Mouse (Mus musculus): ENCODE results near the gene Slc16a10. TPM values are rescaled to one million over a fixed set of nuclear protein-coding genes. Genes with fewer than 3 reads are reported as not detected.

Slc16a10 gene
- polyA plus RNA-seq, 2 experiments, result 32.8 to 63.5 TPM

GRCm38 (mm10) chr10:40171211-40171610, 29.2 kb upstream of the Slc16a10 start:
- Histone ChIP-seq H3K9me3 (ENCODE audit: control insufficient read depth, low read length) (no peaks in the 10 kb centered on the region), H3K4me1 (replicated peaks; ENCODE audit: control insufficient read depth in 2 of 2, insufficient read depth in 2 of 2, low read length in 1 of 2) (peaks cover 4 to 12% of the 10 kb centered on the region in 2 experiments), H3K27me3 (ENCODE audit: control insufficient read depth, insufficient read depth, low read length) (no peaks in the 10 kb centered on the region), H3K36me3 (replicated peaks; ENCODE audit: control insufficient read depth, insufficient read depth, low read depth) (no peaks in the 10 kb centered on the region), H3K27ac (no peak overlapping the region), H3K9ac (replicated peaks) (no peak overlapping the region), H3K4me2 (ENCODE audit: low read depth) (no peak overlapping the region), H3K4me3 (ENCODE audit: insufficient read depth in 1 of 2, low read depth in 2 of 2, low read length in 2 of 2) (no peak overlapping the region)
- no peak for ATAC-seq (ENCODE audit: insufficient read depth)
- 26% methylated on average over 8 of the region's 8 CpGs for WGBS (ENCODE audit: insufficient replicate concordance)
- DNase-seq (ENCODE audit: low read depth in 3 of 3, low spot score in 3 of 3), result no peak
- no peak for TF ChIP-seq EP300 (IDR thresholded peaks at IDR 0.05; ENCODE audit: low read depth)
- TF ChIP-seq CTCF (IDR thresholded peaks at IDR 0.05; ENCODE audit: low read depth), result no peak

GRCm38 (mm10) chr10:40170141-40170558, 28.1 kb upstream of the Slc16a10 start:
- Histone ChIP-seq H3K4me1 (replicated peaks; ENCODE audit: control insufficient read depth in 2 of 2, insufficient read depth in 2 of 2, low read length in 1 of 2) (peaks cover 4 to 12% of the 10 kb centered on the region in 2 experiments), H3K27me3 (ENCODE audit: control insufficient read depth, insufficient read depth, low read length) (no peaks in the 10 kb centered on the region), H3K4me2 (ENCODE audit: low read depth) (no peak overlapping the region), H3K4me3 (ENCODE audit: insufficient read depth in 1 of 2, low read depth in 2 of 2, low read length in 2 of 2) (no peak overlapping the region), H3K27ac (no peak overlapping the region), H3K9me3 (ENCODE audit: control insufficient read depth, low read length) (no peaks in the 10 kb centered on the region), H3K36me3 (replicated peaks; ENCODE audit: control insufficient read depth, insufficient read depth, low read depth) (no peaks in the 10 kb centered on the region), H3K9ac (replicated peaks) (no peak overlapping the region)
- no peak for DNase-seq (ENCODE audit: low read depth in 3 of 3, low spot score in 3 of 3)
- no peak for ATAC-seq (ENCODE audit: insufficient read depth)
- WGBS (ENCODE audit: insufficient replicate concordance), result 81% methylated on average over 4 of the region's 4 CpGs
- no peak for TF ChIP-seq EP300 (IDR thresholded peaks at IDR 0.05; ENCODE audit: low read depth)
- TF ChIP-seq CTCF (IDR thresholded peaks at IDR 0.05; ENCODE audit: low read depth), result no peak

DNA sequence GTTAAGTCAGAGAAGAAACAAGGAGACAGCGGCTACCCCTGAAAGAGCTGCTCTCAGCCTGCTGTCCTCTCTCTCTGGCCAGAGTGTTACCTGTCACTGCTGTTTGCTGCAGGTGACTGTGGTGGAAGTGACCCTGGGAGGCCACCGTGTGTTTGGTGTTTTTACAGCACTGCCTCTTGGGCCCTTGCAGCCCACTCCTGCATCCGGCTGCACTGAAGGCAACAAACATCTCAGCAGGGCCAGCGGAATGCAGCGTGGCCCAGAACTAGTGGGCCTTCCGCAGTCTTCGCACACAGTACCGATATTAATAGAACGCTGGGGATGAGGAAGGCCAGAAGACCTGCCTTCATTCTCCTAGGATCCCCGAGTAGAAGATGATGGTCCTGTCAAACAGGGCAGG, 27.5 kb upstream of the Slc16a10 start:
- H3K4me1 ChIP-seq (replicated peaks; ENCODE audit: control insufficient read depth in 2 of 2, insufficient read depth in 2 of 2, low read length in 1 of 2), result peaks cover 5 to 16% of the 10 kb centered on the region in 2 experiments
- WGBS (ENCODE audit: insufficient replicate concordance), result 82% methylated on average over 10 of the region's 10 CpGs
- TF ChIP-seq CTCF (IDR thresholded peaks at IDR 0.05; ENCODE audit: low read depth), result no peak
- no peak for TF ChIP-seq EP300 (IDR thresholded peaks at IDR 0.05; ENCODE audit: low read depth)
- no peak overlapping the region for H3K9ac ChIP-seq (replicated peaks)
- DNase-seq (ENCODE audit: low read depth in 3 of 3, low spot score in 3 of 3) (no peak), ATAC-seq (ENCODE audit: insufficient read depth) (no peak)
- no peak overlapping the region for H3K27ac ChIP-seq
- H3K4me3 ChIP-seq (ENCODE audit: insufficient read depth in 1 of 2, low read depth in 2 of 2, low read length in 2 of 2), result no peak overlapping the region
- H3K27me3 ChIP-seq (ENCODE audit: control insufficient read depth, insufficient read depth, low read length), result no peaks in the 10 kb centered on the region; the same call in 1 of the 2 replicates
- no peaks in the 10 kb centered on the region for H3K36me3 ChIP-seq (replicated peaks; ENCODE audit: control insufficient read depth, insufficient read depth, low read depth)
- H3K4me2 ChIP-seq (ENCODE audit: low read depth), result no peak overlapping the region
- H3K9me3 ChIP-seq (ENCODE audit: control insufficient read depth, low read length), result no peaks in the 10 kb centered on the region

GRCm38 (mm10) chr10:40169088-40169487, 27.0 kb upstream of the Slc16a10 start:
- Histone ChIP-seq H3K27me3 (ENCODE audit: control insufficient read depth, insufficient read depth, low read length) (no peaks in the 10 kb centered on the region; the same call in 1 of the 2 replicates), H3K4me3 (ENCODE audit: insufficient read depth in 1 of 2, low read depth in 2 of 2, low read length in 2 of 2) (no peak overlapping the region), H3K27ac (no peak overlapping the region), H3K36me3 (replicated peaks; ENCODE audit: control insufficient read depth, insufficient read depth, low read depth) (no peaks in the 10 kb centered on the region), H3K9ac (replicated peaks) (no peak overlapping the region), H3K4me1 (replicated peaks; ENCODE audit: control insufficient read depth in 2 of 2, insufficient read depth in 2 of 2, low read length in 1 of 2) (peaks cover 8 to 21% of the 10 kb centered on the region in 2 experiments), H3K9me3 (ENCODE audit: control insufficient read depth, low read length) (no peaks in the 10 kb centered on the region), H3K4me2 (ENCODE audit: low read depth) (no peak overlapping the region)
- DNase-seq (ENCODE audit: low read depth in 3 of 3, low spot score in 3 of 3) (no peak), ATAC-seq (ENCODE audit: insufficient read depth) (no peak)
- 50% methylated on average over 7 of the region's 7 CpGs for WGBS (ENCODE audit: insufficient replicate concordance)
- TF ChIP-seq EP300 (IDR thresholded peaks at IDR 0.05; ENCODE audit: low read depth), result no peak
- no peak for TF ChIP-seq CTCF (IDR thresholded peaks at IDR 0.05; ENCODE audit: low read depth)

- no peaks in the 10 kb centered on the region for H3K9me3 ChIP-seq (ENCODE audit: control insufficient read depth, low read length)
- TF ChIP-seq CTCF (IDR thresholded peaks at IDR 0.05; ENCODE audit: low read depth), result no peak
- TF ChIP-seq EP300 (IDR thresholded peaks at IDR 0.05; ENCODE audit: low read depth), result no peak
- no peaks in the 10 kb centered on the region; the same call in 1 of the 2 replicates for H3K27me3 ChIP-seq (ENCODE audit: control insufficient read depth, insufficient read depth, low read length)
- H3K4me1 ChIP-seq (replicated peaks; ENCODE audit: control insufficient read depth in 2 of 2, insufficient read depth in 2 of 2, low read length in 1 of 2), result peaks cover 8 to 20% of the 10 kb centered on the region in 2 experiments
- no peaks in the 10 kb centered on the region for H3K36me3 ChIP-seq (replicated peaks; ENCODE audit: control insufficient read depth, insufficient read depth, low read depth)
- WGBS (ENCODE audit: insufficient replicate concordance), result 17% methylated on average over 27 of the region's 27 CpGs
- peak overlapping the region; percentile 45 for H3K9ac ChIP-seq (replicated peaks)
- H3K27ac ChIP-seq, result no peak overlapping the region
- no peak for DNase-seq (ENCODE audit: low read depth in 3 of 3, low spot score in 3 of 3)
- H3K4me3 ChIP-seq (ENCODE audit: insufficient read depth in 1 of 2, low read depth in 2 of 2, low read length in 2 of 2), result peak overlapping the region; percentile 15 to 50
- peak overlapping the region; percentile 56 for H3K4me2 ChIP-seq (ENCODE audit: low read depth)
- ATAC-seq (ENCODE audit: insufficient read depth), result no peak
Observed at GRCm38 (mm10) chr10:40164421-40165386, 22.6 kb upstream of the Slc16a10 start.
